Mouse (Mus musculus) heart, adult 2 months (tissue): ENCODE results near the gene C1ql3.

Experiments used
- CTCF ChIP-seq: fragments of 200-600 bp; IDR thresholded peaks from 2 replicates; pipeline ENCODE4 v1.8.1; 2022; ENCODE audit warnings: antibody characterized with exemption, mild to moderate bottlenecking, moderate library complexity
- EP300 ChIP-seq: fragments of 200-500 bp; IDR thresholded peaks from 2 replicates; pipeline ENCODE4 v1.6.1; 2011; ENCODE audit warnings: low read depth, low read length, control low read depth; ENCODE audit not compliant: insufficient read depth

DNA sequence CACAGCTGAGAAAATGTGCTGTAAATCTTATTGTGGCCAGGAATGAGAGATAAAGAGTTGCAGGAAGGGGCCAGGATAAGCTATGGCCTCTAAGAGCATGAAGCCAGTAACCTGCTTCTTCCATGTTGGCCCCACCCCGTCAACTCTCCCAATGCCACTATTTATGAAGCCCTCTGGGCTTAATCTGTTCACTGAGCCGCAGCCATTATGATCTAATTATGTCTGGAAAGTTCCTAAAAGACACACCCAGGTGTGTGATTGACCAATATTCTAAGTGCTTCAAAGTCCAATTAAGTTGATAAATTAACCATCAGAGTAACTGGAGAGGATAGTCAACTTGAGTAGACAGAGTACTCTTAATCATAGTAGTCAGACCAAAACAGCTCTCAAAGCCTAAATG lies 37.9 kb downstream of the C1ql3 start:
- TF ChIP-seq EP300 (no peak), CTCF (no peak)
